Mouse (Mus musculus) kidney, embryonic 14.5 days (tissue): ENCODE measurements around the gene Fbn1. TPM values are rescaled to one million over a fixed set of nuclear protein-coding genes. Genes with fewer than 3 reads are reported as not detected.

Experiments used
- ATAC-seq: fragments of 200-750 bp; cut with Nextera tagmentation; 2 replicates; pipeline ENCODE4 v1.8.0; 2017; ENCODE audit warnings: moderate number of reproducible peaks, mild to moderate bottlenecking, moderate TSS enrichment, moderate library complexity; ENCODE audit not compliant: low FRiP score, low TSS enrichment
- H3K27ac ChIP-seq: fragments of 300-500 bp; sonication (generic); 2 replicates; pipeline ENCODE4 v1.5.1; 2014; ENCODE audit warnings: low read depth, mild to moderate bottlenecking, low read length, moderate library complexity, mixed read lengths
- H3K27me3 ChIP-seq: fragments of 300-500 bp; sonication (generic); 2 replicates; pipeline ENCODE4 v1.6.1; 2014; ENCODE audit warnings: mild to moderate bottlenecking, low read length; ENCODE audit not compliant: control insufficient read depth, insufficient read depth
- H3K36me3 ChIP-seq: fragments of 300-500 bp; sonication (generic); 2 replicates; pipeline ENCODE4 v1.6.1; 2014; ENCODE audit warnings: low read length, mixed read lengths; ENCODE audit not compliant: control insufficient read depth, insufficient read depth
- H3K4me1 ChIP-seq: fragments of 300-500 bp; sonication (generic); 2 replicates; pipeline ENCODE4 v1.6.1; 2014; ENCODE audit warnings: low read length, mixed read lengths; ENCODE audit not compliant: control insufficient read depth, insufficient read depth
- H3K4me2 ChIP-seq: fragments of 300-500 bp; sonication (generic); replicated peaks from 2 replicates; pipeline ENCODE4 v1.6.1; 2014; ENCODE audit warnings: low read depth, mild to moderate bottlenecking, low read length
- H3K4me3 ChIP-seq: fragments of 300-500 bp; sonication (generic); 2 replicates; pipeline ENCODE4 v1.5.1; 2014; ENCODE audit warnings: mild to moderate bottlenecking, low read length
- H3K9ac ChIP-seq: fragments of 300-500 bp; sonication (generic); 2 replicates; pipeline ENCODE4 v1.6.1; 2014; ENCODE audit warnings: low read depth, mild to moderate bottlenecking, low read length, moderate library complexity
- H3K9me3 ChIP-seq: fragments of 300-500 bp; sonication (generic); 2 replicates; pipeline ENCODE4 v1.6.1; 2016; ENCODE audit warnings: low read length; ENCODE audit not compliant: control insufficient read depth
- WGBS: fragments of 180-500 bp; shearing (Covaris S2); extraction: QIAGEN DNeasy Blood & Tissue Kit; methylation state at CpG from one replicate; pipeline ENCODE4 v1.1.7; 2014; 5-methylcytosine and 5-hydroxymethylcytosine counted together
- polyA plus RNA-seq: library from polyadenylated mRNA; unstranded; fragments of >200 nt; fragmentation: Nextera tagmentation; extraction: Ambion mirVana; gene quantifications from 2 replicates; pipeline ENCODE4 v1.2.1, GENCODE M21; 2014

Gene Fbn1
- polyA plus RNA-seq, 1 experiment from 2014 or later: 19.8 TPM

- Histone ChIP-seq H3K9ac (no peak overlapping the region), H3K4me1 (no peaks in the 10 kb centered on the region), H3K9me3 (no peaks in the 10 kb centered on the region), H3K36me3 (no peaks in the 10 kb centered on the region), H3K4me3 (no peak overlapping the region), H3K27ac (no peak overlapping the region), H3K4me2 (no peak overlapping the region), H3K27me3 (no peaks in the 10 kb centered on the region)
- WGBS: 82% methylated on average over 9 of the region's 9 CpGs
- no peak for ATAC-seq
These were observed 87.2 kb downstream of the Fbn1 start for GRCm38 (mm10) chr2:125420604-125421003.

DNA sequence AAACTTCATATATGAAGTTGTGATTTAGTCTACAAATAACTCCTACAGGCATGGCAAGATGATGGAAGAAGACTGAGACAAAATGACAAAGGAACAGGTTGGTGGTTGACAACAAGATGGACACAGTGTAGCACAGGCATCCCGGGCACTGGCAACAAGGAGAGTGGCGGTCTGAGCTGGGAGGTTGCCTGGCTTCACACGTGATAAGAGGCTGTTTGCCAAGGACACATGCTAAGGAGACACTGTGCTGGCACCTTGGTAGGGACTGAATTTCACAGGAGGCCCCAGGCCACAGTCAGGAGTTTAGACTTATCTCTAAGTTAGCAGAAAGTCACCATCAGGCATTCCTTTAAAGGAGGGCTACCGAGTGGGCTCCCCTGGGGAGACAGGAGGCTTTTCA is 88.1 kb downstream of the Fbn1 start:
- H3K9ac ChIP-seq: no peak overlapping the region
- H3K27ac ChIP-seq: no peak overlapping the region
- no peak overlapping the region for H3K4me3 ChIP-seq
- no peak overlapping the region for H3K4me2 ChIP-seq
- H3K9me3 ChIP-seq: no peaks in the 10 kb centered on the region
- 86% methylated on average over 4 of the region's 4 CpGs for WGBS
- no peak for ATAC-seq
- H3K4me1 ChIP-seq: no peaks in the 10 kb centered on the region
- H3K27me3 ChIP-seq: no peaks in the 10 kb centered on the region
- H3K36me3 ChIP-seq: no peaks in the 10 kb centered on the region

GRCm38 (mm10) chr2:125418546-125418945 is 89.2 kb downstream of the Fbn1 start:
- ATAC-seq: no peak
- Histone ChIP-seq H3K4me3 (no peak overlapping the region), H3K36me3 (no peaks in the 10 kb centered on the region), H3K27ac (no peak overlapping the region), H3K4me2 (no peak overlapping the region), H3K4me1 (no peaks in the 10 kb centered on the region), H3K9me3 (no peaks in the 10 kb centered on the region), H3K27me3 (no peaks in the 10 kb centered on the region), H3K9ac (no peak overlapping the region)
- 81% methylated on average over 4 of the region's 4 CpGs for WGBS

DNA sequence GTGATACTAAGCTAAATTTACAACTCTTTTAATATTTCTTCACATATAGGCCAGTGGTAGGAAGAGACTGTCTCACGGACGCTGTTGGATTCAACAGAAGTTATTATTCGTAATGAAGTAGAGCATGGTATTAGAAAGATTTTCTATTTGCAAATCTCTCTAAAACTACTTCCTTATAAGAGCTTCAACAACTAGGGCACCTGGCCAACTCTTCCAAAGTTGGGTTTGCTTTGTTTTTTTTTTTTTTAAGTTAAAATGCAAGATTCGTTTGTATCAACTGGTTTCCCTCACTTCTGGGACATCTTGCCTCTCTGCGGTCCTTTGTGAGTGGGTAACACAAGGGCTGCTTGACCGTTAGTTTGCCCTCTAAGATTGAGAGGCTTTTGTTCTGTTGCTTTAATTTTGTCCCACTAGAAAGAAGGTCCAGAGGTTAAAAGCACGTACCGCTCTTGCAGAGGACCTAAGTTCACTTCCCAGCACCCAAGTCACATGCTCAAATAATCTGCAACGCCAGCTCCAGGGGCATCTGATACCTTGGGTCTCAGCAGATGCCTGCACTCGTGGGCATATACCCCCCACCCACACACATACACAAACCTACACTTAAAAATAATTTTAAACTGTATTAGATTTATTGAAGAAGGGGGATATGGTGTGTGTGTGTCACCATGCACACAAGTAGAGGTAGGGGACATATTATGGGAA is 91.1 kb downstream of the Fbn1 start:
- Histone ChIP-seq H3K36me3 (peaks cover 3% of the 10 kb centered on the region; the same call in 1 of the 2 replicates), H3K4me3 (no peak overlapping the region), H3K9me3 (no peaks in the 10 kb centered on the region), H3K27me3 (no peaks in the 10 kb centered on the region), H3K4me1 (no peaks in the 10 kb centered on the region), H3K4me2 (no peak overlapping the region), H3K9ac (no peak overlapping the region), H3K27ac (no peak overlapping the region)
- 83% methylated on average over 10 of the region's 10 CpGs for WGBS
- ATAC-seq: no peak

GRCm38 (mm10) chr2:125412351-125412750 is 95.4 kb downstream of the Fbn1 start:
- no peak overlapping the region for H3K4me3 ChIP-seq
- H3K36me3 ChIP-seq: peaks cover 3% of the 10 kb centered on the region; the same call in 1 of the 2 replicates
- no peak overlapping the region for H3K9ac ChIP-seq
- no peak overlapping the region for H3K4me2 ChIP-seq
- H3K9me3 ChIP-seq: no peaks in the 10 kb centered on the region
- no peaks in the 10 kb centered on the region for H3K4me1 ChIP-seq
- no peaks in the 10 kb centered on the region for H3K27me3 ChIP-seq
- no peak for ATAC-seq
- no peak overlapping the region for H3K27ac ChIP-seq
- WGBS: 92% methylated on average over 15 of the region's 15 CpGs

DNA sequence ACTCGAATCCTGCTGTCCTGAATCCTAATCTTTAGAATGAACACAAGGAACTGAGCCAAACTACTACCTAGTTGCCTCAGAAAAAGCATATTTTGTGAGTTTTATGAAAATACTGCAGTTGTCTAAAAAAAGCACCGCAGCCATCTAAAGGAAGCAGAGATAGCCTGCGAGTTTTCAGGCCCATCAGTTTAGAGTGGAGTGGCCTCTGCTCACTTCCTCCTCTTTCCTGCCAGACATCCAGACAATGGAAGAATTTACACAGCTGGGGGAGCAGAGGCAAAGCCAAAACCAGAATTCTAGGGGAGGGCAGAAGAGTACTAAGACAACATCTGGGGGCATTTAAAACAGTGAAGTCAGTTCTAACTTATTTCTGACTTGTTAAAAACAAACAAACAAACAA is 96.0 kb downstream of the Fbn1 start:
- no peak overlapping the region for H3K4me2 ChIP-seq
- 84% methylated on average over 3 of the region's 3 CpGs for WGBS

GRCm38 (mm10) chr2:125404509-125405105 is 103.2 kb downstream of the Fbn1 start:
- H3K4me2 ChIP-seq: no peak overlapping the region
- no peak overlapping the region for H3K27ac ChIP-seq
- H3K36me3 ChIP-seq: no peaks in the 10 kb centered on the region
- no peaks in the 10 kb centered on the region for H3K4me1 ChIP-seq
- no peaks in the 10 kb centered on the region for H3K9me3 ChIP-seq
- H3K4me3 ChIP-seq: no peak overlapping the region
- no peak overlapping the region for H3K9ac ChIP-seq
- no peaks in the 10 kb centered on the region for H3K27me3 ChIP-seq
- no peak for ATAC-seq
- WGBS: 78% methylated on average over 4 of the region's 4 CpGs

More for the DNA sequence above, 96.0 kb downstream of the Fbn1 start:
- peaks cover 3% of the 10 kb centered on the region; the same call in 1 of the 2 replicates for H3K36me3 ChIP-seq
- no peak overlapping the region for H3K27ac ChIP-seq
- ATAC-seq: no peak
- no peak overlapping the region for H3K4me3 ChIP-seq
- no peaks in the 10 kb centered on the region for H3K9me3 ChIP-seq
- H3K9ac ChIP-seq: no peak overlapping the region
- H3K4me1 ChIP-seq: no peaks in the 10 kb centered on the region
- H3K27me3 ChIP-seq: no peaks in the 10 kb centered on the region

- H3K4me1 ChIP-seq: no peaks in the 10 kb centered on the region
- H3K9ac ChIP-seq: no peak overlapping the region
- no peaks in the 10 kb centered on the region for H3K36me3 ChIP-seq
- no peak for ATAC-seq
- no peak overlapping the region for H3K4me3 ChIP-seq
- 93% methylated on average over 1 of the region's 1 CpGs for WGBS
- H3K27ac ChIP-seq: no peak overlapping the region
- no peaks in the 10 kb centered on the region for H3K9me3 ChIP-seq
- H3K27me3 ChIP-seq: no peaks in the 10 kb centered on the region
- H3K4me2 ChIP-seq: no peak overlapping the region
These were observed 105.5 kb downstream of the Fbn1 start for GRCm38 (mm10) chr2:125402276-125402675.

DNA sequence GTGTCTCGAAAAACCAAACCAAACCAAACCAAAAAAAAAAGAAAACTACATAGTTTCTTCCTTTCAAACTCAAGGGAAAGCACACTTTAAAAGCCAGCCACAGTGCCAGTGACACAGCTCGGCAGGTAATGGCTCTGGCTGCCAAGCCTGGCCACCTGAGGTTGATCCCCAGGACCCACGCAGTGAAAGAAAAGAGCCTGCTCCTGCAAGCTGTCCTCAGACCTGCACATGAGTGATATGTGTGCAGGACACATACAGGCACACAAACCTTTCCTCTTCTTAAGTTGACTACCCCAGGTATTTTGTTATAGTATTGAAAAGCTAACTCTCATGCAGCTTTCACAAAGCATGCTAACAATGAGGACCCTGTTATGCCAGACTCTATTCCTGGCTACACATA is 107.7 kb downstream of the Fbn1 start:
- Histone ChIP-seq H3K4me2 (no peak overlapping the region), H3K27ac (no peak overlapping the region), H3K4me1 (no peaks in the 10 kb centered on the region), H3K4me3 (no peak overlapping the region), H3K36me3 (no peaks in the 10 kb centered on the region), H3K9ac (no peak overlapping the region), H3K27me3 (no peaks in the 10 kb centered on the region), H3K9me3 (no peaks in the 10 kb centered on the region)
- WGBS: 89% methylated on average over 3 of the region's 3 CpGs
- no peak for ATAC-seq
